Mouse (Mus musculus) liver, adult 2 months (tissue): ENCODE results near the gene Ptpn12.

Experiments
- CTCF ChIP-seq: fragments of 200-500 bp; IDR thresholded peaks from 2 replicates; pipeline ENCODE4 v1.5.1; 2011; ENCODE audit warnings: low read depth, low read length, control low read depth
- POLR2A ChIP-seq: fragments of 200-500 bp; IDR thresholded peaks from 2 replicates; pipeline ENCODE4 v1.6.1; 2011; ENCODE audit warnings: low read length, control low read depth; ENCODE audit not compliant: insufficient read depth; ENCODE audit errors: extremely low read depth

DNA sequence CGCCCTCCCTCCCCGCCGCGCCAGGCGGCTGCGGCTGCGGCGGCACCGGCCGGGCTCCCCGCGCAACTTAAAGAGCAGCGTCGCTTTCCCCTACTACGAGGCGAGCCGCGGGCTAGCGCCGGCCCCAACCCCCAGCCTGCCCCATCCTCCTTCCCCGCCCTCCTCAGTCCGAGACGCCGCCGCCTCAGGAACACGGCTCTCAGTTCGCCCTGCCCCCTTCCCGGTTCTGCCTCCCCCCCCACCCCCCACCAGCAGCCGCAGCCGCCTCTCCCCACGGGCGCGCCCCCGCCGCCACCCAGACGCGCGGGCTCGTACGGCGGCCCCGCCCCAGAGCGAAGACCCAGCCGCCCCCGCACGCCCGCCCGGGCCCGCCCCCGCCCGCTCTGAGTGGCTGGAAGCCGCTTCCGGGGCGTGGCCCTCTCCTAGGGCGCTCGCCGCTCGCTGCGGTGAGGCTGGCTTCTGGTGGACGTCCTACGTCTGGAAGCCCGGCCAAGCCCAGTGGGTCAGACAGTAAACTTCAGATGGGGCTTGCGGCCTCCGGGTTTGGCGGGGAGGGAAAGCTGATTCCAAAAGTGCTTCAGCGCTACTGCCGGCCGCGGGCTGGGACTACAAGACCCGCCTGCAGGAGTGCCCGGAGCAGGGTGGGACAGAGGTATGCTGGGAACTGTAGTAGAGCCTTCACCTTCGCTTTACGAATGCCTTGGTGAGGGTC lies at the start of gene Ptpn12:
- TF ChIP-seq CTCF = peak; percentile 33; the same call in 1 of the 2 replicates
- TF ChIP-seq POLR2A = peak; percentile 91
